Mouse (Mus musculus) adrenal gland, adult 8-10 months (tissue): Measurements from ENCODE around the gene Mageb4. TPM values are rescaled to one million over a fixed set of nuclear protein-coding genes. Genes with fewer than 3 reads are reported as not detected.
"Not testable (repeated sequence)": the region's sequence is repeated elsewhere in the genome, so short reads cannot be mapped to it uniquely, and the experiment has no call there.

Experiments
- DNase-seq: peaks from one replicate; pipeline ENCODE4 v3.0.0; 2022
- total RNA-seq, 4 experiments: library from RNA; stranded (reverse); gene quantifications; 2 replicates each; pipeline ENCODE4 v1.2.4; 2022

Gene Mageb4
- total RNA-seq, result not detected

- DNase-seq, result not testable (repeated sequence)
Observed at GRCm38 (mm10) chrX:86304993-86305392, at the start of gene Mageb4. TSS of gene Mageb4 (minus strand) at chrX:86305093.

GRCm38 (mm10) chrX:86284597-86284996 lies 20.3 kb downstream of the Mageb4 start:
- not testable (repeated sequence) for DNase-seq

GRCm38 (mm10) chrX:86245950-86246349 lies 58.9 kb downstream of the Mageb4 start:
- not testable (repeated sequence) for DNase-seq

- no peak for DNase-seq
Observed at GRCm38 (mm10) chrX:86237246-86237645, 67.6 kb downstream of the Mageb4 start.

Other genes starting within 250 kb of the Mageb4 start
- gene Nr0b1, start 113.3 kb downstream of the Mageb4 start, total RNA-seq, result 10 to 100 TPM in 2 of 4 experiments, 1 to 10 TPM in 2; 3.7 to 24.1 (median 12.0) TPM